Mouse (Mus musculus) liver, embryonic 12.5 days (tissue): Measurements from ENCODE around the gene Cers6. TPM values are rescaled to one million over a fixed set of nuclear protein-coding genes. Genes with fewer than 3 reads are reported as not detected.

ENCODE experiments used
- ATAC-seq: fragments of 200-750 bp; cut with Nextera tagmentation; 2 replicates; pipeline ENCODE4 v1.8.0; 2017; ENCODE audit warnings: moderate number of reproducible peaks, mild to moderate bottlenecking, moderate library complexity
- H3K27ac ChIP-seq: fragments of 300-500 bp; sonication (generic); 2 replicates; pipeline ENCODE4 v1.5.1; 2016; ENCODE audit warnings: mild to moderate bottlenecking
- H3K27me3 ChIP-seq: fragments of 300-500 bp; sonication (generic); replicated peaks from 2 replicates; pipeline ENCODE4 v1.6.1; 2016; ENCODE audit warnings: mild to moderate bottlenecking, moderate library complexity
- H3K36me3 ChIP-seq: fragments of 300-500 bp; sonication (generic); 2 replicates; pipeline ENCODE4 v1.6.1; 2016; ENCODE audit warnings: mild to moderate bottlenecking, moderate library complexity
- H3K4me1 ChIP-seq: fragments of 300-500 bp; sonication (generic); 2 replicates; pipeline ENCODE4 v1.6.1; 2016
- H3K4me2 ChIP-seq: fragments of 300-500 bp; sonication (generic); 2 replicates; pipeline ENCODE4 v1.6.1; 2016; ENCODE audit warnings: mild to moderate bottlenecking, moderate library complexity
- H3K4me3 ChIP-seq: fragments of 300-500 bp; sonication (generic); 2 replicates; pipeline ENCODE4 v1.5.1; 2016; ENCODE audit warnings: mild to moderate bottlenecking, moderate library complexity
- H3K9ac ChIP-seq: fragments of 300-500 bp; sonication (generic); 2 replicates; pipeline ENCODE4 v1.6.1; 2016; ENCODE audit warnings: mild to moderate bottlenecking, moderate library complexity
- H3K9me3 ChIP-seq: fragments of 300-500 bp; sonication (generic); replicated peaks from 2 replicates; pipeline ENCODE4 v1.6.1; 2016; ENCODE audit warnings: mild to moderate bottlenecking, moderate library complexity
- WGBS: fragments of 180-500 bp; shearing (Covaris S2); methylation state at CpG from one replicate; pipeline ENCODE4 v1.1.7; 2016; ENCODE audit not compliant: insufficient replicate concordance; 5-methylcytosine and 5-hydroxymethylcytosine counted together
- polyA plus RNA-seq: library from polyadenylated mRNA; unstranded; fragments of >200 nt; fragmentation: Nextera tagmentation; extraction: Ambion mirVana; gene quantifications from 2 replicates; pipeline ENCODE4 v1.2.1, GENCODE M21; 2016

Cers6 gene
- polyA plus RNA-seq, 1 experiment from 2014 or later = 7.3 TPM

- Histone ChIP-seq H3K27me3 (no peaks in the 10 kb centered on the region), H3K9ac (no peak overlapping the region), H3K4me1 (peaks cover 20% of the 10 kb centered on the region), H3K4me3 (no peak overlapping the region), H3K9me3 (no peaks in the 10 kb centered on the region), H3K36me3 (no peaks in the 10 kb centered on the region), H3K27ac (no peak overlapping the region), H3K4me2 (no peak overlapping the region)
- no peak for ATAC-seq
- WGBS = 71% methylated on average over 3 of the region's 3 CpGs
These were observed 45.7 kb downstream of the Cers6 start for GRCm38 (mm10) chr2:68906921-68907320.

- H3K27ac ChIP-seq = no peak overlapping the region
- no peaks in the 10 kb centered on the region for H3K27me3 ChIP-seq
- 25% methylated on average over 11 of the region's 11 CpGs for WGBS
- ATAC-seq = 0 out of 2 replicates have a peak, but pooled peaks have one; percentile 49
- peak overlapping the region; percentile 25 for H3K4me3 ChIP-seq
- no peak overlapping the region for H3K9ac ChIP-seq
- H3K4me1 ChIP-seq = peaks cover 17% of the 10 kb centered on the region
- no peaks in the 10 kb centered on the region for H3K9me3 ChIP-seq
- peak overlapping the region; percentile 58 for H3K4me2 ChIP-seq
- no peaks in the 10 kb centered on the region for H3K36me3 ChIP-seq
These were observed 46.7 kb downstream of the Cers6 start for GRCm38 (mm10) chr2:68907721-68908463.

- no peak overlapping the region for H3K9ac ChIP-seq
- 67% methylated on average over 7 of the region's 7 CpGs for WGBS
- ATAC-seq = no peak
- no peak overlapping the region for H3K4me3 ChIP-seq
- no peaks in the 10 kb centered on the region for H3K27me3 ChIP-seq
- H3K4me1 ChIP-seq = peaks cover 14% of the 10 kb centered on the region
- H3K27ac ChIP-seq = no peak overlapping the region
- H3K36me3 ChIP-seq = no peaks in the 10 kb centered on the region
- H3K4me2 ChIP-seq = no peak overlapping the region
- no peaks in the 10 kb centered on the region for H3K9me3 ChIP-seq
These were observed 49.5 kb downstream of the Cers6 start for GRCm38 (mm10) chr2:68910727-68911126.

GRCm38 (mm10) chr2:68911587-68912483 is 50.6 kb downstream of the Cers6 start:
- ATAC-seq = no peak
- Histone ChIP-seq H3K4me3 (no peak overlapping the region), H3K4me1 (peaks cover 18% of the 10 kb centered on the region), H3K27me3 (no peaks in the 10 kb centered on the region), H3K9me3 (no peaks in the 10 kb centered on the region), H3K36me3 (no peaks in the 10 kb centered on the region), H3K27ac (no peak overlapping the region), H3K9ac (no peak overlapping the region), H3K4me2 (no peak overlapping the region)
- WGBS = 77% methylated on average over 12 of the region's 12 CpGs

GRCm38 (mm10) chr2:68915742-68916141 is 54.5 kb downstream of the Cers6 start:
- no peak overlapping the region for H3K27ac ChIP-seq
- no peak overlapping the region for H3K4me2 ChIP-seq
- peaks cover 7% of the 10 kb centered on the region for H3K4me1 ChIP-seq
- no peak overlapping the region for H3K9ac ChIP-seq
- no peak for ATAC-seq
- H3K27me3 ChIP-seq = no peaks in the 10 kb centered on the region
- H3K36me3 ChIP-seq = no peaks in the 10 kb centered on the region
- H3K4me3 ChIP-seq = no peak overlapping the region
- no peaks in the 10 kb centered on the region for H3K9me3 ChIP-seq

- WGBS = 65% methylated on average over 3 of the region's 3 CpGs
- no peak for ATAC-seq
- Histone ChIP-seq H3K9me3 (no peaks in the 10 kb centered on the region), H3K4me3 (no peak overlapping the region), H3K9ac (no peak overlapping the region), H3K36me3 (no peaks in the 10 kb centered on the region), H3K27me3 (no peaks in the 10 kb centered on the region), H3K4me2 (no peak overlapping the region), H3K4me1 (peaks cover 7% of the 10 kb centered on the region), H3K27ac (no peak overlapping the region)
These were observed 55.1 kb downstream of the Cers6 start for GRCm38 (mm10) chr2:68916299-68916698.

GRCm38 (mm10) chr2:68917010-68917409 is 55.8 kb downstream of the Cers6 start:
- no peaks in the 10 kb centered on the region for H3K27me3 ChIP-seq
- no peak overlapping the region for H3K27ac ChIP-seq
- H3K4me2 ChIP-seq = no peak overlapping the region
- no peaks in the 10 kb centered on the region for H3K9me3 ChIP-seq
- peaks cover 7% of the 10 kb centered on the region for H3K4me1 ChIP-seq
- H3K9ac ChIP-seq = no peak overlapping the region
- no peaks in the 10 kb centered on the region for H3K36me3 ChIP-seq
- peak; percentile 65; the same call in 1 of the 2 replicates for ATAC-seq
- H3K4me3 ChIP-seq = no peak overlapping the region

- WGBS = 78% methylated on average over 4 of the region's 4 CpGs
- no peak for ATAC-seq
- Histone ChIP-seq H3K9ac (no peak overlapping the region), H3K27ac (no peak overlapping the region), H3K4me3 (no peak overlapping the region), H3K4me1 (peaks cover 7% of the 10 kb centered on the region), H3K4me2 (no peak overlapping the region), H3K36me3 (no peaks in the 10 kb centered on the region), H3K27me3 (no peaks in the 10 kb centered on the region), H3K9me3 (no peaks in the 10 kb centered on the region)
These were observed 56.3 kb downstream of the Cers6 start for GRCm38 (mm10) chr2:68917524-68917923.

- H3K36me3 ChIP-seq = no peaks in the 10 kb centered on the region
- no peak overlapping the region for H3K4me2 ChIP-seq
- no peak overlapping the region for H3K27ac ChIP-seq
- no peaks in the 10 kb centered on the region for H3K4me1 ChIP-seq
- no peaks in the 10 kb centered on the region for H3K27me3 ChIP-seq
- 87% methylated on average over 9 of the region's 9 CpGs for WGBS
- H3K4me3 ChIP-seq = no peak overlapping the region
- H3K9ac ChIP-seq = no peak overlapping the region
- H3K9me3 ChIP-seq = no peaks in the 10 kb centered on the region
- no peak for ATAC-seq
These were observed 63.1 kb downstream of the Cers6 start for GRCm38 (mm10) chr2:68924344-68924743.

GRCm38 (mm10) chr2:68925542-68925941 is 64.3 kb downstream of the Cers6 start:
- H3K27ac ChIP-seq = no peak overlapping the region
- no peaks in the 10 kb centered on the region; the same call in 1 of the 2 replicates for H3K4me1 ChIP-seq
- H3K9me3 ChIP-seq = no peaks in the 10 kb centered on the region
- no peak overlapping the region for H3K4me3 ChIP-seq
- no peak overlapping the region for H3K4me2 ChIP-seq
- no peaks in the 10 kb centered on the region for H3K36me3 ChIP-seq
- no peaks in the 10 kb centered on the region for H3K27me3 ChIP-seq
- H3K9ac ChIP-seq = no peak overlapping the region
- ATAC-seq = no peak
- WGBS = 81% methylated on average over 6 of the region's 6 CpGs

GRCm38 (mm10) chr2:68926913-68927790 is 65.9 kb downstream of the Cers6 start:
- WGBS = 73% methylated on average over 10 of the region's 10 CpGs
- no peaks in the 10 kb centered on the region for H3K36me3 ChIP-seq
- H3K4me3 ChIP-seq = no peak overlapping the region
- ATAC-seq = no peak
- no peaks in the 10 kb centered on the region for H3K27me3 ChIP-seq
- no peak overlapping the region for H3K9ac ChIP-seq
- no peaks in the 10 kb centered on the region for H3K9me3 ChIP-seq
- H3K4me1 ChIP-seq = peaks cover 8% of the 10 kb centered on the region; the same call in 1 of the 2 replicates
- no peak overlapping the region for H3K27ac ChIP-seq
- H3K4me2 ChIP-seq = no peak overlapping the region
